Mouse (Mus musculus) midbrain, embryonic 14.5 days (tissue): ENCODE results near the gene Thnsl1. TPM values are rescaled to one million over a fixed set of nuclear protein-coding genes. Genes with fewer than 3 reads are reported as not detected.
A peak's percentile ranks its signal among the peaks of the same experiment; 100 is the strongest.

Experiments used
- ATAC-seq: fragments of 200-750 bp; cut with Nextera tagmentation; 2 replicates; pipeline ENCODE4 v1.8.0; 2017; ENCODE audit warnings: moderate number of reproducible peaks, moderate library complexity; ENCODE audit not compliant: low FRiP score, low TSS enrichment
- DNase-seq: peaks from one replicate; pipeline ENCODE4 v3.0.0-alpha.2; 2015
- H3K27ac ChIP-seq: fragments of 300-500 bp; sonication (generic); replicated peaks from 2 replicates; pipeline ENCODE4 v1.5.1; 2014; ENCODE audit warnings: mild to moderate bottlenecking, low read depth, low read length, moderate library complexity
- H3K27me3 ChIP-seq: fragments of 300-500 bp; sonication (generic); 2 replicates; pipeline ENCODE4 v1.6.1; 2014; ENCODE audit warnings: low read length, control low read depth, mixed read lengths; ENCODE audit not compliant: control insufficient read depth, insufficient read depth
- H3K36me3 ChIP-seq: fragments of 300-500 bp; sonication (generic); 2 replicates; pipeline ENCODE4 v1.6.1; 2014; ENCODE audit warnings: low read length, control low read depth; ENCODE audit not compliant: control insufficient read depth, insufficient read depth
- H3K4me1 ChIP-seq: fragments of 300-500 bp; sonication (generic); 2 replicates; pipeline ENCODE4 v1.6.1; 2014; ENCODE audit warnings: mild to moderate bottlenecking, antibody characterized with exemption, low read length, control low read depth; ENCODE audit not compliant: control insufficient read depth, insufficient read depth
- H3K4me2 ChIP-seq: fragments of 300-500 bp; sonication (generic); 2 replicates; pipeline ENCODE4 v1.6.1; 2014; ENCODE audit warnings: mild to moderate bottlenecking, low read length, moderate library complexity
- H3K4me3 ChIP-seq: fragments of 300-500 bp; sonication (generic); replicated peaks from 2 replicates; pipeline ENCODE4 v1.5.1; 2014; ENCODE audit warnings: low read depth, low read length
- H3K9ac ChIP-seq: fragments of 300-500 bp; sonication (generic); replicated peaks from 2 replicates; pipeline ENCODE4 v1.6.1; 2014; ENCODE audit warnings: mild to moderate bottlenecking, low read length, moderate library complexity
- H3K9me3 ChIP-seq: fragments of 300-500 bp; sonication (generic); 2 replicates; pipeline ENCODE4 v1.6.1; 2016; ENCODE audit warnings: low read length, control low read depth, mixed read lengths; ENCODE audit not compliant: control insufficient read depth
- WGBS: fragments of 180-500 bp; shearing (Covaris S2); extraction: QIAGEN DNeasy Blood & Tissue Kit; methylation state at CpG from one replicate; pipeline ENCODE4 v1.1.7; 2014; 5-methylcytosine and 5-hydroxymethylcytosine counted together
- polyA plus RNA-seq: library from polyadenylated mRNA; unstranded; fragments of >200 nt; fragmentation: Nextera tagmentation; extraction: Ambion mirVana; gene quantifications from 2 replicates; pipeline ENCODE4 v1.2.1, GENCODE M21; 2014

Thnsl1 gene
- polyA plus RNA-seq, 1 experiment from 2014 or later: 26.7 TPM

DNA sequence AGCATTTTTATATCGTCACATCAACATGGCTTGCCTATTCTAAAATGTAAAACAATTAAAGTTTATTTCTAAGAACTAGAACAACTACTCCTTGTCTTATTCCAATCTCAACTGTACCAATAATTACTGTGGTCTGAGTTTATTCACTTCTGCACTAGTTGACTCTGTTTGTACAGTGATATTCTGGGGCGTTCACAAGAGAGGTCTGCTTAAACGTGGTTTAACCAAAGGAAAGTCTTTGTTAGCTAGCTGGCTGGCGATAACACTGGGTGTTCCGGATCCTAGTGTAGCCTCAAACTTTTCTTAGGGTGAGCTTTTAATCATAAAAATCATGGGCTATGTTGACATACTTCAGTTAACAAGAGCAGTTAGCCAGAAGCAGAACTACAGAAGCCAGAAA, 10.3 kb upstream of the Thnsl1 start:
- WGBS: 95% methylated on average over 5 of the region's 5 CpGs
- no peak for ATAC-seq

DNA sequence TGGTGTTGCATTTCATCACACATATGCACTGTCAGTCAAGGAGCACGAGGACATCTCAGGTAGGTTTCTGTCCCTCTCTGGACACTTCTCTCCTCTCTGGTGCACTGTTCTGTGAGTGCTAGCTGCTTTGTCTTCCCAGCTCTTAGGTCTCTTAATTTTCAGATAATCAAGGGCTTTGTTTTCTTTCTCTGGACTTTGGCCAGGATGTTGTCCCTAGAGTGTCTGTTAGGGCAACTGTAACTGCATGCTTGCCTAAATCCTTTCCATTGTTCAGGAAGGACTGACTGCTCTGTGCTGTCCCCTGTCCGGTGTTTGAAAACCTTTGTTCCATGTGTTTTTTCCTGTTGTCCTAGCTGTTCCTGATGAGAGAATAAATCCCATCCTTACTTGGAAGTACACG, 6.5 kb upstream of the Thnsl1 start:
- no peak for DNase-seq
- no peaks in the 10 kb centered on the region for H3K36me3 ChIP-seq

More for the DNA sequence above, 10.3 kb upstream of the Thnsl1 start:
- Histone ChIP-seq H3K27ac (no peak overlapping the region), H3K9me3 (no peaks in the 10 kb centered on the region), H3K4me3 (no peak overlapping the region), H3K4me2 (no peak overlapping the region), H3K27me3 (no peaks in the 10 kb centered on the region), H3K9ac (no peak overlapping the region), H3K4me1 (no peaks in the 10 kb centered on the region), H3K36me3 (no peaks in the 10 kb centered on the region)
- DNase-seq: no peak

DNA sequence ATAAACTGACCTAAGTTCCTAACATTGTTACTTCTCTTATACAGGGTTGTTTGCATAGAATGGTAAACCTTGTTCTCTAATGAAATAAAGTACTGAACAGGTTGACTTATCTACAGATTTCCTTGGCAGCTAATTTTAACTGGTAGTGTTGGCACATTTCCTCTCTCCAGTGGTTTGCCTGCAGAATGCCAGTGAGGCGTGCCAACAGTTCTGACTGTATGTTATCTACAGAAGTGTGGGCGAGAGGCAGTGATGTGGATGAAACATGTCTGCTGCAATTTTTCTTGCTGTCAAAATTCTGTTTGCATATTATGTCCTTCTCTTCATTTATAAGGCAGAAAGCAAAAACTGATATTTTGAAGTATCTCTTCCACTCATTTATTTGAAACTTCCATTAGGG, 2.8 kb upstream of the Thnsl1 start:
- 89% methylated on average over 2 of the region's 2 CpGs for WGBS

More for the DNA sequence above, 6.5 kb upstream of the Thnsl1 start:
- Histone ChIP-seq H3K27ac (no peak overlapping the region), H3K4me2 (no peak overlapping the region), H3K27me3 (no peaks in the 10 kb centered on the region), H3K4me1 (no peaks in the 10 kb centered on the region), H3K9ac (no peak overlapping the region), H3K4me3 (no peak overlapping the region), H3K9me3 (no peaks in the 10 kb centered on the region)
- ATAC-seq: no peak
- 56% methylated on average over 3 of the region's 3 CpGs for WGBS

DNA sequence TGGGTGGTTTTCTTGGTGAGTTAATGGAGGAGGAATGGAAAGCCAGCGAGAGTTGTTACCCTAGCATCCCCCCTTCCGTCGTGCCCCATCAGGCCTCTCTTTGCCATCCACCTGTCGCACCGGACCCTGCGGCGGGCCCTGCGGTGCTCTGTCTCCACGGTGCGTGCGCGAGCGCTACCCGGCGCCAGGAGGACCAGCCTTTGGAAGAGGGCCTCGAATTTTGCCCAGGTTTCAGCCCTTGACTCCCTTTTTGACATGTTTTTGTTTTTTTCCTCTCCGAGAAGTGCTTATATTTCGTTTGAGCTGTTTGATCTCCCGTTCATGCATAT, 271 bp downstream of the Thnsl1 start:
- DNase-seq (no peak), ATAC-seq (peak; percentile 88)
- no peaks in the 10 kb centered on the region for H3K36me3 ChIP-seq
- peak overlapping the region; percentile 69 for H3K9ac ChIP-seq
- peak overlapping the region; percentile 86 for H3K4me2 ChIP-seq
- H3K27me3 ChIP-seq: no peaks in the 10 kb centered on the region
- H3K4me3 ChIP-seq: peak overlapping the region; percentile 66
- WGBS: under 1% methylated on average over 19 of the region's 19 CpGs
- H3K4me1 ChIP-seq: peaks cover 13% of the 10 kb centered on the region
- H3K9me3 ChIP-seq: no peaks in the 10 kb centered on the region
- peak overlapping the region; percentile 85 for H3K27ac ChIP-seq

More for the DNA sequence above, 2.8 kb upstream of the Thnsl1 start:
- Histone ChIP-seq H3K27me3 (no peaks in the 10 kb centered on the region), H3K4me1 (peaks cover 13% of the 10 kb centered on the region), H3K36me3 (no peaks in the 10 kb centered on the region), H3K9ac (no peak overlapping the region), H3K9me3 (no peaks in the 10 kb centered on the region), H3K4me3 (no peak overlapping the region), H3K27ac (no peak overlapping the region), H3K4me2 (no peak overlapping the region)
- DNase-seq: no peak
- no peak for ATAC-seq

DNA sequence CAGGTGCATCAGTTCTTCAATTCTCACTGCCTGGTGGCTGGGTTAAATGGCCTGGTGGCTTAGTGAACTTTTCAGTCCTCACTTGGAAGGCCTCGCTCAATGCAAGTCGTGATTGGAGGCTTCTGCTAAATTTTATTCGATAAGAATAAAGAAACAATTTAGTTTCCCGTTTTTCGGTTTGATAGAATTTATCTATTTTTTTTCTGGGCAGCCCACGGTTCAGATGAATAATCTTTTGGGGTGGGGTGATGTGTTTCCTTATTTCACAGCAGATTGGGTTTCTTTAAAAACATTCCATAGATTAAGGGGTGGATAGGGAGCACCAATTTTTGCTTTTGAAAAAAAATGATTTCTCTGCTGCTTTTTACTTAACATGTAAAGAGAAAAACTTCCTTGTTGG, 754 bp downstream of the Thnsl1 start:
- DNase-seq (no peak), ATAC-seq (peak; percentile 11; the same call in 1 of the 2 replicates)
- Histone ChIP-seq H3K4me1 (peaks cover 13% of the 10 kb centered on the region), H3K4me3 (peak overlapping the region; percentile 66), H3K9ac (peak overlapping the region; percentile 69), H3K9me3 (no peaks in the 10 kb centered on the region), H3K36me3 (no peaks in the 10 kb centered on the region), H3K27me3 (no peaks in the 10 kb centered on the region), H3K4me2 (peak overlapping the region; percentile 86), H3K27ac (peak overlapping the region; percentile 85)
- 42% methylated on average over 6 of the region's 6 CpGs for WGBS

DNA sequence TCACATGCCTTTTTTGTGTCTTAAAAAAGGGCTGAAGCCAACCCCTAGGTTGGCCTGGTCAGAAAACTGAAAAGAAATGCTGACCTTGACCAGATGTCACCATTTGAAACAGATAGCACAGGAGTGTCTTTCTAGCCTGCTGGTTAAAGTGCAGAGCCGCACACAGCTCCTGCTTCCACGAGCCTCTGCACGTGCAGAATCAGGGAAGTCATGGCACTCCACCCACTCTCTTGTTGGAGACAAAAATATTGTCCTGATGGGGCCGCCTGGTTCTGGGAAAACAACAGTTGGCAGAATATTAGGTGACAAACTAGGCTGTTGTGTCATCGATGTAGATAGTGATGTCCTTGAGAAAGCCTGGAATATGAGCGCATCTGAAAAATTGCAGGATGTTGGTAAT, 5.8 kb downstream of the Thnsl1 start:
- Histone ChIP-seq H3K9ac (no peak overlapping the region), H3K9me3 (no peaks in the 10 kb centered on the region), H3K36me3 (peaks cover 24% of the 10 kb centered on the region), H3K27me3 (no peaks in the 10 kb centered on the region), H3K4me1 (peaks cover 10% of the 10 kb centered on the region), H3K4me2 (no peak overlapping the region), H3K27ac (no peak overlapping the region), H3K4me3 (no peak overlapping the region)
- DNase-seq (no peak), ATAC-seq (no peak)
- WGBS: 88% methylated on average over 6 of the region's 6 CpGs

DNA sequence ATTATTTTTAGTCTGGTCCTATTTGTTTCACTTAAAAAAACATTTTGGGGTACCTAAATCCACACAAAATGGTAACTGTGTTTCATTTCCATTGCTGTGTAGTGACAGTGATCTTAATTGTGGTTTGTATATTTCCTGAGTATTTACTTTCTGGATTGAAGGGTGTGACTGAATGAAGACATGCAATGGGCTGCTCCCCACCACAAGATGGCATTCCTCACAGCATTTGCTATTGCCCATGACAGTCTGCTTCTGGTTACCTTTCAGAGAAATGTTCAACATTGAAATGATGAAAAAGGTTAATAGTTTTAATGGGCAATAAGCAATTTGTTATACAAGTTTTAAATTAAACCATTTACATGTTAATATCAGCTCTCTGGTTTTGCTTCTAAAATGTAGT, 8.8 kb downstream of the Thnsl1 start:
- Histone ChIP-seq H3K36me3 (peaks cover 34% of the 10 kb centered on the region), H3K9ac (no peak overlapping the region), H3K9me3 (no peaks in the 10 kb centered on the region), H3K4me3 (no peak overlapping the region), H3K27me3 (no peaks in the 10 kb centered on the region), H3K4me2 (no peak overlapping the region), H3K4me1 (no peaks in the 10 kb centered on the region), H3K27ac (no peak overlapping the region)
- ATAC-seq: no peak
- peak; percentile 13 for DNase-seq

DNA sequence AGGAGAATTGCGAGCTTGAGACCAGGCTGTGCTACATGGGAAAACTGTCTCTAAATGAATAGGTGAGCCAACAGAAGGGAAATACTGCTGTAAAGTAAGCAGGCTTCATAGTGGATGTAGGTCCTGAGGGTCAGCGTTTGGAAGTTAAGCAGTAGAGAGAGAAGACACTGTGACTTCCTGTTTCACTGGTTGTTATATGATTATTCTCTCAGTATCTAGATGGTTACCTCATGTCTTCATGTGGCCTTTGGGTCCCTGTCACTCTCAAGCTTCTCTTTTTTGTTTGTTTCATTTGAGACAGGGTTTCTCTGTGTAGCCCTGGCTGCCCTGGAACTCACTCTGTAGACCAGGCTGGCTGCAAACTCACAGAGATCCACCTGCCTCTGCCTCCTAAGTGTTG, 9.8 kb downstream of the Thnsl1 start:
- Histone ChIP-seq H3K4me3 (no peak overlapping the region), H3K9me3 (no peaks in the 10 kb centered on the region), H3K36me3 (peaks cover 34% of the 10 kb centered on the region), H3K9ac (no peak overlapping the region), H3K27me3 (no peaks in the 10 kb centered on the region), H3K4me1 (no peaks in the 10 kb centered on the region), H3K4me2 (no peak overlapping the region), H3K27ac (no peak overlapping the region)
- ATAC-seq (no peak), DNase-seq (no peak)
- 90% methylated on average over 2 of the region's 2 CpGs for WGBS

DNA sequence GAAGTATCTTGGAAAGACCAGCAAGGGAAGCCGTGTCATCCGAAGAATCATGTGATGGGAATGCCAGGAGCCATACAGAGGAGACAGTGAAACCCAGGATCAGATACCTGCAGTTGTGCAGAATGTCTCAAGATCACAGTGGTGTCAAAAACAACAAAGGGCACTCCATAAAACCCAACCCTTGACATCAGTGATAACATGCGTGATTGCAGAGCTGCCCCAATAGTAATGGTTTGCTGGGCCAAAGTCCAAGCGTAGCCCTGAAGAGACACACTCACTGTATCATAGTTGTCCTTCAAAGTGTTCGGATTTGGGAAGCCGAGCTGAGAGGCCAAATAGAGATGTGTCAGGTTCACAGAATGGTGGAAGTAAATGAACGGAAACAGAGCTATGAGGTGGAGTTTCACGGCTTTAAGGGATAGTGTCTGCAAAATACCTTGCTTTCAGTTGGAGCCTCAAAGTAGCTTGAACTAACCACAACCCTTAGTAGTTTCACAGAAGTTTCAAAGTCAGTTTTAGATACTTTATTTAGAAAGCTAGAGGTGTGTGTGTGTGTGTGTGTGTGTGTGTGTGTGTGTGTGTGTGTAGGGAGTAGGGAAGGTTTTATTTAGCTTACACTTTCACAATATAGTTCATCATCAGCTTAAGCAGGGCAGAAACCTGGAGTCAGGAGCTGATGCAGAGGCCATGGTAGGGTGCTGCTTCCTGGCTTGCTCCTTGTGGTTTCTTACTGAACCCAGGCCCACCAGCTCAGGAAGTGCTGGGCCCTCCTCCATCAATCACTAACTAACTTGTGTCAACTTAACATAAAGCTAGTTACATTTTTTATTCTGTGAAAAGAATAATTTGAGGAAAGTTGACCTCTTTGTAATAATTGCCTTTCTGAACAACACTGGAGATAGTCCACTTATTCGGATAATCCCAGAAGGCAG, 17.2 kb downstream of the Thnsl1 start:
- no peak overlapping the region for H3K27ac ChIP-seq
- H3K27me3 ChIP-seq: no peaks in the 10 kb centered on the region
- no peak for DNase-seq
- no peaks in the 10 kb centered on the region for H3K9me3 ChIP-seq
- no peaks in the 10 kb centered on the region for H3K36me3 ChIP-seq
- ATAC-seq: no peak
- 94% methylated on average over 9 of the region's 9 CpGs for WGBS
- no peaks in the 10 kb centered on the region for H3K4me1 ChIP-seq
- no peak overlapping the region for H3K4me2 ChIP-seq
- no peak overlapping the region for H3K9ac ChIP-seq
- H3K4me3 ChIP-seq: no peak overlapping the region
